Mouse (Mus musculus): ENCODE results near the gene Ttc22. TPM values are rescaled to one million over a fixed set of nuclear protein-coding genes. Genes with fewer than 3 reads are reported as not detected.

Ttc22 gene
- polyA plus RNA-seq, 1 experiment: not detected

DNA sequence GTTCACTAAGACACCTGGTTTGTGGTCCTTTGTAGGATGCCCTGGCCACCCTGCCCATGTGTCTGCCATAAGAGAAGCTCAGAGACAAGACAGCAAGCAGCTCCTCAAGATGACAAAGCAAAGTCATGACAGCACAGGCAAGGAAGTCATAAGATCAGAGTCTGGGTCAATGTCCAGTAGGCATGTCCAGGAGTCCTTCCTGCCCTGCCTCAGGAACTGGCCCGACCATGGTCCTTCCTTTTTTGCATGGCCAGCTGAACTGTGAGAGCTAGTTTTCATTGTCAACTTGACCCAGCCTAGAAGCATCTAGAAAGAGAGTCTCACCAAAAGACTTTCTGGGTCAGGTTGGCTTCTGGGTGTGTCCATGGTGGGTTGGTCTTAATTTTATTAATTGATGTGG lies 14.3 kb upstream of the Ttc22 start:
- Histone ChIP-seq H3K27me3 (ENCODE audit: control insufficient read depth, insufficient read depth, insufficient read length) (no peaks in the 10 kb centered on the region), H3ac (ENCODE audit: control insufficient read depth, insufficient read length, low read depth) (no peak overlapping the region), H3K79me2 (ENCODE audit: control insufficient read depth, insufficient read depth) (no peaks in the 10 kb centered on the region), H3K79me3 (ENCODE audit: low read depth) (no peaks in the 10 kb centered on the region), H3K36me3 (ENCODE audit: control insufficient read depth, insufficient read depth) (no peaks in the 10 kb centered on the region), H3K4me3 (ENCODE audit: insufficient read depth, poor library complexity, severe bottlenecking) (no peak overlapping the region)
- TF ChIP-seq MYOD1 (IDR thresholded peaks at IDR 0.05; ENCODE audit: control insufficient read depth, insufficient read length, low read depth): no peak
- TF ChIP-seq MAX (IDR thresholded peaks at IDR 0.05): no peak
- no peak for TF ChIP-seq CEBPB (IDR thresholded peaks at IDR 0.05; ENCODE audit: low read depth)
- no peak for TF ChIP-seq USF1 (IDR thresholded peaks at IDR 0.05; ENCODE audit: low read depth)
- no peak for TF ChIP-seq CTCF (IDR thresholded peaks at IDR 0.05; ENCODE audit: control insufficient read depth, insufficient read depth, insufficient read length)
- TF ChIP-seq FOSL1 (IDR thresholded peaks at IDR 0.05; ENCODE audit: insufficient read depth, low read length, poor library complexity, severe bottlenecking): no peak
- no peak for TF ChIP-seq MYOG (IDR thresholded peaks at IDR 0.05; ENCODE audit: control insufficient read depth, extremely low read depth, insufficient read length)

DNA sequence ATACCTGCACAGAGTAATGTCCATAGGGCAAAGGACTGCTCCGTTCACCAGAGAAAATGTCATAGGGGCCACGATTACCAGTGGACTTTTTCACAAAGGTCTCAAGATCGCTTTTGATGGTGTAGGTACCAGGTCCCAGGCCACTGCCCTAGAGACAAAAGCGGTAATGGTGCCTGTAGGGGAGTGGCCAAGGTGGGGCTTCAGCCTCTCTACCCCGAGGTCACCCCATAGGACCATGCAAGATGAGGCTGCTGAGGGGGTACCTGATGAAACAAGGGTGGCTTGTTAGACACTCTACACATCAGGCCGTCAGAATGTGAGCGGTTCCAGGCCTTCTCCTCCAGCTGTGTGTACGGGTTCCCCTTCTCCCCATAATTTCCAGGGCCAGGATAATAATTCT lies 9.1 kb upstream of the Ttc22 start:
- no peaks in the 10 kb centered on the region for H3K36me3 ChIP-seq (ENCODE audit: control insufficient read depth, insufficient read depth)
- no peaks in the 10 kb centered on the region for H3K79me3 ChIP-seq (ENCODE audit: low read depth)
- H3K4me3 ChIP-seq (ENCODE audit: insufficient read depth, poor library complexity, severe bottlenecking): no peak overlapping the region
- no peaks in the 10 kb centered on the region for H3K27me3 ChIP-seq (ENCODE audit: control insufficient read depth, insufficient read depth, insufficient read length)
- no peak overlapping the region for H3ac ChIP-seq (ENCODE audit: control insufficient read depth, insufficient read length, low read depth)
- TF ChIP-seq CEBPB (IDR thresholded peaks at IDR 0.05; ENCODE audit: low read depth) (no peak), CTCF (IDR thresholded peaks at IDR 0.05; ENCODE audit: control insufficient read depth, insufficient read depth, insufficient read length) (no peak), MYOG (IDR thresholded peaks at IDR 0.05; ENCODE audit: control insufficient read depth, extremely low read depth, insufficient read length) (no peak), MAX (IDR thresholded peaks at IDR 0.05) (no peak), MYOD1 (IDR thresholded peaks at IDR 0.05; ENCODE audit: control insufficient read depth, insufficient read length, low read depth) (no peak)
- H3K79me2 ChIP-seq (ENCODE audit: control insufficient read depth, insufficient read depth): no peaks in the 10 kb centered on the region

DNA sequence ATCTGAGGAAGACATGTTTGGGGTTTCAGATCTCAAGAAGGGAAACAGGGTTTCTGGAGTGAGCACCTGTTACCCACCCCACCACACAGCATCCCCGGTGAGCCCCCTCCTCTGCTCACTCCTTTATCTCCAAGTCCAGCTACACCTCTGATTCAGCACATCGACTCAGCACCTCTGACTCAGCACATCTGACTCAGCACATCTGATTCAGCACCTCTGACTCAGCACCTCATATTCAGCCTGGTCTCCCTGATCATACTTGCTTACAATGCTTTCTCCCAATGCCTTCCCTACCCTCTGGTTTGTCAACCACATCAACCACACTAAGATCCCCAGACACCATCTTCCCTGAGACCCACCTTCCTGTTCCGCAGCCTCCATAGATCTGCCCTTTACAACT lies 8.7 kb upstream of the Ttc22 start:
- no peaks in the 10 kb centered on the region for H3K36me3 ChIP-seq (ENCODE audit: control insufficient read depth, insufficient read depth)
- no peak for TF ChIP-seq CTCF (IDR thresholded peaks at IDR 0.05; ENCODE audit: control insufficient read depth, insufficient read depth, insufficient read length)
- TF ChIP-seq MAX (IDR thresholded peaks at IDR 0.05): no peak
- no peak for TF ChIP-seq CEBPB (IDR thresholded peaks at IDR 0.05; ENCODE audit: low read depth)
- no peak for TF ChIP-seq MYOD1 (IDR thresholded peaks at IDR 0.05; ENCODE audit: control insufficient read depth, insufficient read length, low read depth)
- no peak for TF ChIP-seq FOSL1 (IDR thresholded peaks at IDR 0.05; ENCODE audit: insufficient read depth, low read length, poor library complexity, severe bottlenecking)
- no peak for TF ChIP-seq MYOG (IDR thresholded peaks at IDR 0.05; ENCODE audit: control insufficient read depth, extremely low read depth, insufficient read length)
- no peak for TF ChIP-seq USF1 (IDR thresholded peaks at IDR 0.05; ENCODE audit: low read depth)
- no peak overlapping the region for H3ac ChIP-seq (ENCODE audit: control insufficient read depth, insufficient read length, low read depth)
- H3K27me3 ChIP-seq (ENCODE audit: control insufficient read depth, insufficient read depth, insufficient read length): no peaks in the 10 kb centered on the region
- H3K79me2 ChIP-seq (ENCODE audit: control insufficient read depth, insufficient read depth): no peaks in the 10 kb centered on the region
- no peak overlapping the region for H3K4me3 ChIP-seq (ENCODE audit: insufficient read depth, poor library complexity, severe bottlenecking)
- H3K79me3 ChIP-seq (ENCODE audit: low read depth): no peaks in the 10 kb centered on the region

DNA sequence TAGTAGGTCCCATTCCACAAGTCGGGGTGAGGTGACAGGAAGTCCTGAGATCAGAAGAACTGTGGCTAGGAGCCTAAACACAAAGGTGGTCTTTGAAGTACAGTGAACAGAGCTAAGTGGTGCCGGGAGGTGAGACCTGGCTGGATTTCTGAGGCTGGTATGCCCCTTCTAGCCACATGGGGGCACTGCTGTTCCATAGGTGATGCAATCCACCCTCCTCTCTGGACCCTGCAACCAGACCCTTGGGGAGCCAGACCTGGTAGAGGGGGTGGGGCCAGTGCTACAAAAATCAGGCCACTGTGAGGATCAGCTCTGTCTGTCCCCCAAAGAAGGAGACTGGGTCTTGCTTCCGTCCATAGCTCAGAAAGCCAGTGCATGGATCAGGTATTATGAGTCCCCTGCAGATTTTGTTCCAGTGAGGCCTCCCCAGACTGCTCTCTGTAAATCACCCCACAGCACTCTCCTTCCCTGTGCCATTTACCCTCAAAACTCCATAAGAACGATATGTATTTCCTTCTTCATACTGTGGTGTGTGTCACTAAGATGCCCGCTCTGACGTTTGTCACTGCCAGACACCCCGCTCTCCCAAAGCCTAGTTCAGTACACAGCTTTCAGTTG lies 7.9 kb upstream of the Ttc22 start:
- Histone ChIP-seq H3ac (ENCODE audit: control insufficient read depth, insufficient read length, low read depth) (no peak overlapping the region), H3K4me3 (ENCODE audit: insufficient read depth, poor library complexity, severe bottlenecking) (no peak overlapping the region), H3K79me3 (ENCODE audit: low read depth) (no peaks in the 10 kb centered on the region), H3K36me3 (ENCODE audit: control insufficient read depth, insufficient read depth) (no peaks in the 10 kb centered on the region), H3K79me2 (ENCODE audit: control insufficient read depth, insufficient read depth) (no peaks in the 10 kb centered on the region), H3K27me3 (ENCODE audit: control insufficient read depth, insufficient read depth, insufficient read length) (no peaks in the 10 kb centered on the region)
- peak; percentile 81 for TF ChIP-seq CTCF (IDR thresholded peaks at IDR 0.05; ENCODE audit: control insufficient read depth, insufficient read depth, insufficient read length)
- TF ChIP-seq USF1 (IDR thresholded peaks at IDR 0.05; ENCODE audit: low read depth): no peak
- TF ChIP-seq FOSL1 (IDR thresholded peaks at IDR 0.05; ENCODE audit: insufficient read depth, low read length, poor library complexity, severe bottlenecking): no peak
- no peak for TF ChIP-seq MAX (IDR thresholded peaks at IDR 0.05)
- TF ChIP-seq MYOD1 (IDR thresholded peaks at IDR 0.05; ENCODE audit: control insufficient read depth, insufficient read length, low read depth): no peak
- TF ChIP-seq MYOG (IDR thresholded peaks at IDR 0.05; ENCODE audit: control insufficient read depth, extremely low read depth, insufficient read length): no peak
- peak; percentile 77 for TF ChIP-seq CEBPB (IDR thresholded peaks at IDR 0.05; ENCODE audit: low read depth)

DNA sequence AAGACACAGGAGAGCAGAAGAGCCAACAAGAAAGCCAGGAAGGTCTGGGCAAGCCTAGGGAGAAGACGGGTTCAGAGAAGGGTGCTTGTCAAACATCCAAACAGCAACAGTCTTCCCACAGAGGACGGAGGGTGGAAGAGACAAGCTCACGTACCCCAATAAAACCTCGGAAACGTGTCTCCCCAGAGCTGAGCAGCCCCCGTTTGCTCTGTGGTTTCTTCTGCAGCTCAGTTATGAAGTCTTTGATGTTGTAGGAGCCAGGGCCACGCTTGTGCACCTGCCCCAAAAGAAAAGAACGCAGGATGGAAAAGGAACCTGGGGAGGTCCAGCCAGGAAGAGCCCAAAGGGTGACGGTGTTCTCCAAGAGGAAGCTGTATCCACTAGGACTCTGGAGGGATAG lies 7.4 kb upstream of the Ttc22 start:
- H3ac ChIP-seq (ENCODE audit: control insufficient read depth, insufficient read length, low read depth): no peak overlapping the region
- TF ChIP-seq CEBPB (IDR thresholded peaks at IDR 0.05; ENCODE audit: low read depth) (no peak), CTCF (IDR thresholded peaks at IDR 0.05; ENCODE audit: control insufficient read depth, insufficient read depth, insufficient read length) (no peak), MYOD1 (IDR thresholded peaks at IDR 0.05; ENCODE audit: control insufficient read depth, insufficient read length, low read depth) (no peak), FOSL1 (IDR thresholded peaks at IDR 0.05; ENCODE audit: insufficient read depth, low read length, poor library complexity, severe bottlenecking) (no peak), MYOG (IDR thresholded peaks at IDR 0.05; ENCODE audit: control insufficient read depth, extremely low read depth, insufficient read length) (no peak), MAX (IDR thresholded peaks at IDR 0.05) (no peak), USF1 (IDR thresholded peaks at IDR 0.05; ENCODE audit: low read depth) (no peak)
- no peaks in the 10 kb centered on the region for H3K79me2 ChIP-seq (ENCODE audit: control insufficient read depth, insufficient read depth)
- H3K36me3 ChIP-seq (ENCODE audit: control insufficient read depth, insufficient read depth): no peaks in the 10 kb centered on the region
- no peaks in the 10 kb centered on the region for H3K79me3 ChIP-seq (ENCODE audit: low read depth)
- no peak overlapping the region for H3K4me3 ChIP-seq (ENCODE audit: insufficient read depth, poor library complexity, severe bottlenecking)
- no peaks in the 10 kb centered on the region for H3K27me3 ChIP-seq (ENCODE audit: control insufficient read depth, insufficient read depth, insufficient read length)

DNA sequence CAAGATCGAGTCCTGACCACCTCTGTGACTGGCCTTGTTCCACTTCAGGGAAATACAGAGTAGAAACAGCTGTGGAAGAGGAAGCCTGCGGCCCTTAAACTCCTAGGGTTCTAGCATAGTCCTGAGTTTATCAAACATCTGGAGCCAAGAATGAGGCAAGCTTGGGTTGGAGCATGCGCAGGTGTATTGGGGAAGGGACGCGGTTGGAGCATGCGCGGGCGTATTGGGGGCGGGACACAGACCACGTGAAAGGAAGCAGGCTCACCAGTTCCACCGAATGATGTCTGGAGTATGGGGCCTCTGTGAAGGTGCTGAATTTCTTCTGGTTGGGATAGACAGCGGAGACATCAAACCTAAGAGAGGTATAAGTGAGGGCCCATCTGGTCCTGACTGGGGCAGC lies 6.6 kb upstream of the Ttc22 start:
- Histone ChIP-seq H3K36me3 (ENCODE audit: control insufficient read depth, insufficient read depth) (no peaks in the 10 kb centered on the region), H3K79me2 (ENCODE audit: control insufficient read depth, insufficient read depth) (no peaks in the 10 kb centered on the region), H3K27me3 (ENCODE audit: control insufficient read depth, insufficient read depth, insufficient read length) (no peaks in the 10 kb centered on the region), H3K79me3 (ENCODE audit: low read depth) (no peaks in the 10 kb centered on the region), H3K4me3 (ENCODE audit: insufficient read depth, poor library complexity, severe bottlenecking) (no peak overlapping the region), H3ac (ENCODE audit: control insufficient read depth, insufficient read length, low read depth) (no peak overlapping the region)
- TF ChIP-seq MAX (IDR thresholded peaks at IDR 0.05) (no peak), FOSL1 (IDR thresholded peaks at IDR 0.05; ENCODE audit: insufficient read depth, low read length, poor library complexity, severe bottlenecking) (no peak), USF1 (IDR thresholded peaks at IDR 0.05; ENCODE audit: low read depth) (no peak), MYOG (IDR thresholded peaks at IDR 0.05; ENCODE audit: control insufficient read depth, extremely low read depth, insufficient read length) (no peak), MYOD1 (IDR thresholded peaks at IDR 0.05; ENCODE audit: control insufficient read depth, insufficient read length, low read depth) (no peak), CTCF (IDR thresholded peaks at IDR 0.05; ENCODE audit: control insufficient read depth, insufficient read depth, insufficient read length) (no peak), CEBPB (IDR thresholded peaks at IDR 0.05; ENCODE audit: low read depth) (no peak)

Data from C2C12 (cell line).